Mouse (Mus musculus): ENCODE results near the gene Mknk2. TPM values are rescaled to one million over a fixed set of nuclear protein-coding genes. Genes with fewer than 3 reads are reported as not detected.

Gene Mknk2
- total and polyA plus RNA-seq, 3 experiments, result 47.4 to 184 (median 87.1) TPM

DNA sequence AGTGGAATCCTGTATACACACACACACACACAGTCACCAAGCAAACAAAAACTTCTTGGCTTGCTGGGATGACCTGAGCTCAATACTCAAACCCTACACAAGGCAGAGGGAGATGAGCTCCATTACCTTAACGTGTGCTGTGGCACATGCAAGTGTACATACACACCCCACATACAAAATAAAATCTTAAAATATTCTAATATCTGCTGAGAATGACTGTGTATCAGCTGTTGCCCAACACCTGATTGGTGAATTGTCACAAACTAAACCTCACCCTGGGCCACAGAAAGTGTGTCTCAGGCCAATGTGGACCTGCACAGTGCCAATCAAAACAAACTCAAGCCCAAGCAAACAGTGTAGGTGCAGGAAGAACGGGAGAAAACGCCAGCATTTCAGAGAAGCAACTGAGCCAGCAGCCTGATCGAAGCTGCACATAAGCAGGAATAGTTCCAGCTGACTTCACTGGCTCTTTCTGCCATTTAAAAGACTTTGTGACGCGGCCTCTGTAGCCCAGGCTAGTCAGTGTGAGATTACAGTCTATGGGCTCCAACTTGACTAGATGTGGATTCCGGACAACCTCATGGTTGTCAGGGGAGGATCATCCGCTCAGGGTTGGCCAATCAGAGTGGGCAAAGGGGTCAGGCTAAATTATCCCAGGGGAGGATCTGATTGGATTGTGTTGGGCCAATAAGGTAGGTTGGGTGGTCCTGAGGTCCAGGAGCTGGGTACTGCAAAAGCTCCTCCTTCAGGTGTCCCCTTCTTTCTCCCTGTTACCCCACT lies 58.3 kb downstream of the Mknk2 start:
- no peak overlapping the region for H3K27ac ChIP-seq (ENCODE audit: control insufficient read depth, low read depth, low read length)
- H3K9ac ChIP-seq (ENCODE audit: control insufficient read depth, low read depth, low read length, poor library complexity, severe bottlenecking), result no peak overlapping the region

GRCm38 (mm10) chr10:80618181-80618580 lies 59.7 kb downstream of the Mknk2 start:
- no peak for TF ChIP-seq MXI1 (IDR thresholded peaks at IDR 0.05; ENCODE audit: low read depth, low read length)
- TF ChIP-seq MAFK (IDR thresholded peaks at IDR 0.05; ENCODE audit: borderline replicate concordance, low read depth, low read length), result no peak
- no peak for TF ChIP-seq MYB (IDR thresholded peaks at IDR 0.05; ENCODE audit: low read depth, low read length)
- TF ChIP-seq SIN3A (IDR thresholded peaks at IDR 0.05; ENCODE audit: low read length), result no peak
- TF ChIP-seq SMC3 (IDR thresholded peaks at IDR 0.05; ENCODE audit: low read depth, low read length), result no peak
- DNase-seq (ENCODE audit: low read depth, low spot score), result no peak
- no peaks in the 10 kb centered on the region for H3K9me3 ChIP-seq (replicated peaks; ENCODE audit: insufficient read depth, low read length)
- H3K4me1 ChIP-seq (ENCODE audit: control insufficient read depth in 1 of 2, insufficient read depth in 2 of 2, low read length in 2 of 2), result peaks cover 0 to 6% of the 10 kb centered on the region in 2 experiments; a peak in 1 of 4 replicates
- H3K79me2 ChIP-seq (ENCODE audit: control insufficient read depth, insufficient read depth, low read length, poor library complexity), result peaks cover 6% of the 10 kb centered on the region
- H3K4me3 ChIP-seq (ENCODE audit: control insufficient read depth in 1 of 2, insufficient read depth in 1 of 2, low read depth in 2 of 2, low read length in 2 of 2), result no peak overlapping the region
- peaks cover 0 to 2% of the 10 kb centered on the region in 2 experiments; a peak in 1 of 4 replicates for H3K36me3 ChIP-seq (ENCODE audit: control insufficient read depth in 1 of 2, insufficient read depth in 2 of 2, low read length in 2 of 2)
- no peak overlapping the region for H3K9ac ChIP-seq (ENCODE audit: control insufficient read depth, low read depth, low read length, poor library complexity, severe bottlenecking)
- no peak overlapping the region for H3K27ac ChIP-seq (ENCODE audit: control insufficient read depth, low read depth, low read length)
- no peaks in the 10 kb centered on the region for H3K27me3 ChIP-seq (ENCODE audit: control insufficient read depth in 1 of 2, insufficient read depth in 2 of 2, low read length in 2 of 2)

More for the DNA sequence above, 58.3 kb downstream of the Mknk2 start:
- 0 out of 4 replicates have a peak, but pooled peaks cover 0 to 2% of the 10 kb centered on the region in 2 experiments for H3K36me3 ChIP-seq (ENCODE audit: control insufficient read depth in 1 of 2, insufficient read depth in 2 of 2, low read length in 2 of 2)
- H3K4me3 ChIP-seq (ENCODE audit: control insufficient read depth in 1 of 2, insufficient read depth in 1 of 2, low read depth in 2 of 2, low read length in 2 of 2), result no peak overlapping the region
- no peak for TF ChIP-seq POLR2A (IDR thresholded peaks at IDR 0.05; ENCODE audit: control insufficient read depth in 1 of 2, insufficient read depth in 1 of 2, low read depth in 1 of 2, low read length in 2 of 2, poor library complexity in 1 of 2)
- TF ChIP-seq MAFK (IDR thresholded peaks at IDR 0.05; ENCODE audit: borderline replicate concordance, low read depth, low read length), result no peak
- no peak for TF ChIP-seq SIN3A (IDR thresholded peaks at IDR 0.05; ENCODE audit: low read length)
- peaks cover 21% of the 10 kb centered on the region for H3K79me2 ChIP-seq (ENCODE audit: control insufficient read depth, insufficient read depth, low read length, poor library complexity)
- DNase-seq (ENCODE audit: low read depth, low spot score), result no peak
- peaks cover 0 to 18% of the 10 kb centered on the region in 2 experiments; a peak in 2 of 4 replicates for H3K4me1 ChIP-seq (ENCODE audit: control insufficient read depth in 1 of 2, insufficient read depth in 2 of 2, low read length in 2 of 2)
- no peaks in the 10 kb centered on the region for H3K27me3 ChIP-seq (ENCODE audit: control insufficient read depth in 1 of 2, insufficient read depth in 2 of 2, low read length in 2 of 2)
- H3K9me3 ChIP-seq (replicated peaks; ENCODE audit: insufficient read depth, low read length), result no peaks in the 10 kb centered on the region

Other genes with a start within 250 kb of the Mknk2 start
- 113 and 125 TPM in 2 replicates for gene Tcf3, start 244.5 kb downstream of the Mknk2 start, total RNA-seq (2012; rRNA removed)
- 100 to 1,000 TPM in 1 of 2 experiments, not detected in 1; 258 TPM for gene Tcf3, start 244.5 kb downstream of the Mknk2 start, polyA plus RNA-seq (2012; ENCODE audit: insufficient read depth in 1 of 2, insufficient read length in 2 of 2, low read depth in 1 of 2, low replicate concordance in 2 of 2, missing spikeins in 1 of 2)
- gene Onecut3, start 183.3 kb downstream of the Mknk2 start, total RNA-seq (2012; rRNA removed), result not detected in 2 replicates
- gene Onecut3, start 183.3 kb downstream of the Mknk2 start, polyA plus RNA-seq (2012; ENCODE audit: insufficient read depth in 1 of 2, insufficient read length in 2 of 2, low read depth in 1 of 2, low replicate concordance in 2 of 2, missing spikeins in 1 of 2), result not detected
- gene Atp8b3, start 139.0 kb downstream of the Mknk2 start, total RNA-seq (2012; rRNA removed), result 0.03 TPM in 1 of 2 replicates, not detected in the other
- under 1 TPM in 1 of 2 experiments, not detected in 1; 0.13 TPM for gene Atp8b3, start 139.0 kb downstream of the Mknk2 start, polyA plus RNA-seq (2012; ENCODE audit: insufficient read depth in 1 of 2, insufficient read length in 2 of 2, low read depth in 1 of 2, low replicate concordance in 2 of 2, missing spikeins in 1 of 2)
- gene Rexo1, start 116.6 kb downstream of the Mknk2 start, total RNA-seq (2012; rRNA removed), result 14.3 and 14.7 TPM in 2 replicates
- 10 to 100 TPM in 1 of 2 experiments, not detected in 1; 54.6 TPM for gene Rexo1, start 116.6 kb downstream of the Mknk2 start, polyA plus RNA-seq (2012; ENCODE audit: insufficient read depth in 1 of 2, insufficient read length in 2 of 2, low read depth in 1 of 2, low replicate concordance in 2 of 2, missing spikeins in 1 of 2)
- 30.0 and 37.1 TPM in 2 replicates for gene Klf16, start 100.8 kb downstream of the Mknk2 start, total RNA-seq (2012; rRNA removed)
- gene Klf16, start 100.8 kb downstream of the Mknk2 start, polyA plus RNA-seq (2012; ENCODE audit: insufficient read depth in 1 of 2, insufficient read length in 2 of 2, low read depth in 1 of 2, low replicate concordance in 2 of 2, missing spikeins in 1 of 2), result 10 to 100 TPM in 1 of 2 experiments, not detected in 1; 51.1 TPM
- 89.6 and 98.5 TPM in 2 replicates for gene Abhd17a, start 87.8 kb downstream of the Mknk2 start, total RNA-seq (2012; rRNA removed)
- gene Abhd17a, start 87.8 kb downstream of the Mknk2 start, polyA plus RNA-seq (2012; ENCODE audit: insufficient read depth in 1 of 2, insufficient read length in 2 of 2, low read depth in 1 of 2, low replicate concordance in 2 of 2, missing spikeins in 1 of 2), result 100 to 1,000 TPM in 1 of 2 experiments, 10 to 100 TPM in 1; 96.2 to 136 TPM
- gene Scamp4, start 75.2 kb downstream of the Mknk2 start, total RNA-seq (2012; rRNA removed), result 34.2 and 36.5 TPM in 2 replicates
- 100 to 1,000 TPM in 1 of 2 experiments, not detected in 1; 140 TPM for gene Scamp4, start 75.2 kb downstream of the Mknk2 start, polyA plus RNA-seq (2012; ENCODE audit: insufficient read depth in 1 of 2, insufficient read length in 2 of 2, low read depth in 1 of 2, low replicate concordance in 2 of 2, missing spikeins in 1 of 2)
- 7.2 and 7.7 TPM in 2 replicates for gene Adat3, start 75.2 kb downstream of the Mknk2 start, total RNA-seq (2012; rRNA removed)
- gene Adat3, start 75.2 kb downstream of the Mknk2 start, polyA plus RNA-seq (2012; ENCODE audit: insufficient read depth in 1 of 2, insufficient read length in 2 of 2, low read depth in 1 of 2, low replicate concordance in 2 of 2, missing spikeins in 1 of 2), result 1 to 10 TPM in 1 of 2 experiments, not detected in 1; 7.4 TPM
- gene Gm49322, start 72.1 kb downstream of the Mknk2 start, total RNA-seq (2012; rRNA removed), result 1.4 and 1.8 TPM in 2 replicates
- gene Gm49322, start 72.1 kb downstream of the Mknk2 start, polyA plus RNA-seq (2012; ENCODE audit: insufficient read depth in 1 of 2, insufficient read length in 2 of 2, low read depth in 1 of 2, low replicate concordance in 2 of 2, missing spikeins in 1 of 2), result 1 to 10 TPM in 1 of 2 experiments, not detected in 1; 2.1 TPM
- 125 and 132 TPM in 2 replicates for gene Csnk1g2, start 55.3 kb downstream of the Mknk2 start, total RNA-seq (2012; rRNA removed)
- gene Csnk1g2, start 55.3 kb downstream of the Mknk2 start, polyA plus RNA-seq (2012; ENCODE audit: insufficient read depth in 1 of 2, insufficient read length in 2 of 2, low read depth in 1 of 2, low replicate concordance in 2 of 2, missing spikeins in 1 of 2), result 100 to 1,000 TPM in 1 of 2 experiments, not detected in 1; 231 TPM
- gene Btbd2, start 21.0 kb downstream of the Mknk2 start, total RNA-seq (2012; rRNA removed), result 35.4 and 43.1 TPM in 2 replicates
- gene Btbd2, start 21.0 kb downstream of the Mknk2 start, polyA plus RNA-seq (2012; ENCODE audit: insufficient read depth in 1 of 2, insufficient read length in 2 of 2, low read depth in 1 of 2, low replicate concordance in 2 of 2, missing spikeins in 1 of 2), result 10 to 100 TPM in 1 of 2 experiments, not detected in 1; 81.8 TPM
- gene Mob3a, start 23.9 kb upstream of the Mknk2 start, total RNA-seq (2012; rRNA removed), result 38.3 and 38.7 TPM in 2 replicates
- gene Mob3a, start 23.9 kb upstream of the Mknk2 start, polyA plus RNA-seq (2012; ENCODE audit: insufficient read depth in 1 of 2, insufficient read length in 2 of 2, low read depth in 1 of 2, low replicate concordance in 2 of 2, missing spikeins in 1 of 2), result 10 to 100 TPM in 1 of 2 experiments, not detected in 1; 63.4 TPM
- gene Izumo4, start 24.1 kb upstream of the Mknk2 start, total RNA-seq (2012; rRNA removed), result 1.0 and 1.5 TPM in 2 replicates
- 1 to 10 TPM in 1 of 2 experiments, not detected in 1; 3.8 TPM for gene Izumo4, start 24.1 kb upstream of the Mknk2 start, polyA plus RNA-seq (2012; ENCODE audit: insufficient read depth in 1 of 2, insufficient read length in 2 of 2, low read depth in 1 of 2, low replicate concordance in 2 of 2, missing spikeins in 1 of 2)
- gene Ap3d1, start 64.2 kb upstream of the Mknk2 start, total RNA-seq (2012; rRNA removed), result 29.6 and 32.7 TPM in 2 replicates
- 100 to 1,000 TPM in 1 of 2 experiments, 10 to 100 TPM in 1; 54.5 to 260 TPM for gene Ap3d1, start 64.2 kb upstream of the Mknk2 start, polyA plus RNA-seq (2012; ENCODE audit: insufficient read depth in 1 of 2, insufficient read length in 2 of 2, low read depth in 1 of 2, low replicate concordance in 2 of 2, missing spikeins in 1 of 2)
- 14.7 and 15.0 TPM in 2 replicates for gene Dot1l, start 77.1 kb upstream of the Mknk2 start, total RNA-seq (2012; rRNA removed)
- 10 to 100 TPM in 1 of 2 experiments, not detected in 1; 70.6 TPM for gene Dot1l, start 77.1 kb upstream of the Mknk2 start, polyA plus RNA-seq (2012; ENCODE audit: insufficient read depth in 1 of 2, insufficient read length in 2 of 2, low read depth in 1 of 2, low replicate concordance in 2 of 2, missing spikeins in 1 of 2)
- 50.4 and 52.0 TPM in 2 replicates for gene Sf3a2, start 120.1 kb upstream of the Mknk2 start, total RNA-seq (2012; rRNA removed)
- 100 to 1,000 TPM in 1 of 2 experiments, not detected in 1; 210 TPM for gene Sf3a2, start 120.1 kb upstream of the Mknk2 start, polyA plus RNA-seq (2012; ENCODE audit: insufficient read depth in 1 of 2, insufficient read length in 2 of 2, low read depth in 1 of 2, low replicate concordance in 2 of 2, missing spikeins in 1 of 2)
- gene Plekhj1, start 120.5 kb upstream of the Mknk2 start, total RNA-seq (2012; rRNA removed), result 79.8 and 86.9 TPM in 2 replicates
- 100 to 1,000 TPM in 1 of 2 experiments, not detected in 1; 217 TPM for gene Plekhj1, start 120.5 kb upstream of the Mknk2 start, polyA plus RNA-seq (2012; ENCODE audit: insufficient read depth in 1 of 2, insufficient read length in 2 of 2, low read depth in 1 of 2, low replicate concordance in 2 of 2, missing spikeins in 1 of 2)
- 0.42 and 0.59 TPM in 2 replicates for gene Amh, start 127.1 kb upstream of the Mknk2 start, total RNA-seq (2012; rRNA removed)
- 1 to 10 TPM in 1 of 2 experiments, not detected in 1; 1.1 TPM for gene Amh, start 127.1 kb upstream of the Mknk2 start, polyA plus RNA-seq (2012; ENCODE audit: insufficient read depth in 1 of 2, insufficient read length in 2 of 2, low read depth in 1 of 2, low replicate concordance in 2 of 2, missing spikeins in 1 of 2)
- gene Jsrp1, start 135.4 kb upstream of the Mknk2 start, total RNA-seq (2012; rRNA removed), result not detected in 2 replicates
- under 1 TPM in 1 of 2 experiments, not detected in 1; 0.39 TPM for gene Jsrp1, start 135.4 kb upstream of the Mknk2 start, polyA plus RNA-seq (2012; ENCODE audit: insufficient read depth in 1 of 2, insufficient read length in 2 of 2, low read depth in 1 of 2, low replicate concordance in 2 of 2, missing spikeins in 1 of 2)
- 983 and 1,061 TPM in 2 replicates for gene Oaz1, start 148.5 kb upstream of the Mknk2 start, total RNA-seq (2012; rRNA removed)
- 1,000 to 10,000 TPM in 1 of 2 experiments, not detected in 1; 1,528 TPM for gene Oaz1, start 148.5 kb upstream of the Mknk2 start, polyA plus RNA-seq (2012; ENCODE audit: insufficient read depth in 1 of 2, insufficient read length in 2 of 2, low read depth in 1 of 2, low replicate concordance in 2 of 2, missing spikeins in 1 of 2)
- gene Lingo3, start 165.9 kb upstream of the Mknk2 start, total RNA-seq (2012; rRNA removed), result not detected in 2 replicates
- gene Lingo3, start 165.9 kb upstream of the Mknk2 start, polyA plus RNA-seq (2012; ENCODE audit: insufficient read depth in 1 of 2, insufficient read length in 2 of 2, low read depth in 1 of 2, low replicate concordance in 2 of 2, missing spikeins in 1 of 2), result not detected
- 616 and 637 TPM in 2 replicates for gene Lsm7, start 177.1 kb upstream of the Mknk2 start, total RNA-seq (2012; rRNA removed)
- gene Lsm7, start 177.1 kb upstream of the Mknk2 start, polyA plus RNA-seq (2012; ENCODE audit: insufficient read depth in 1 of 2, insufficient read length in 2 of 2, low read depth in 1 of 2, low replicate concordance in 2 of 2, missing spikeins in 1 of 2), result 100 to 1,000 TPM in 1 of 2 experiments, not detected in 1; 246 TPM
- 38.6 and 52.0 TPM in 2 replicates for gene Sppl2b, start 177.2 kb upstream of the Mknk2 start, total RNA-seq (2012; rRNA removed)
- gene Sppl2b, start 177.2 kb upstream of the Mknk2 start, polyA plus RNA-seq (2012; ENCODE audit: insufficient read depth in 1 of 2, insufficient read length in 2 of 2, low read depth in 1 of 2, low replicate concordance in 2 of 2, missing spikeins in 1 of 2), result 10 to 100 TPM in 1 of 2 experiments, not detected in 1; 65.9 TPM
- 0.07 and 0.15 TPM in 2 replicates for gene Tmprss9, start 193.7 kb upstream of the Mknk2 start, total RNA-seq (2012; rRNA removed)
- gene Tmprss9, start 193.7 kb upstream of the Mknk2 start, polyA plus RNA-seq (2012; ENCODE audit: insufficient read depth in 1 of 2, insufficient read length in 2 of 2, low read depth in 1 of 2, low replicate concordance in 2 of 2, missing spikeins in 1 of 2), result under 1 TPM in 1 of 2 experiments, not detected in 1; 0.25 TPM
- 349 and 366 TPM in 2 replicates for gene Timm13, start 222.9 kb upstream of the Mknk2 start, total RNA-seq (2012; rRNA removed)
- 100 to 1,000 TPM; 329 to 645 TPM for gene Timm13, start 222.9 kb upstream of the Mknk2 start, polyA plus RNA-seq (2012; ENCODE audit: insufficient read depth in 1 of 2, insufficient read length in 2 of 2, low read depth in 1 of 2, low replicate concordance in 2 of 2, missing spikeins in 1 of 2)
- gene Lmnb2, start 240.1 kb upstream of the Mknk2 start, total RNA-seq (2012; rRNA removed), result 28.4 and 32.8 TPM in 2 replicates
- gene Lmnb2, start 240.1 kb upstream of the Mknk2 start, polyA plus RNA-seq (2012; ENCODE audit: insufficient read depth in 1 of 2, insufficient read length in 2 of 2, low read depth in 1 of 2, low replicate concordance in 2 of 2, missing spikeins in 1 of 2), result 10 to 100 TPM in 1 of 2 experiments, not detected in 1; 29.9 TPM

Measured in MEL (cell line).